Mouse (Mus musculus) gonadal fat pad, adult 2 months (tissue): ENCODE data around the gene Slc22a14. TPM values are rescaled to one million over a fixed set of nuclear protein-coding genes. Genes with fewer than 3 reads are reported as not detected.
"Not testable (repeated sequence)": the region's sequence is repeated elsewhere in the genome, so short reads cannot be mapped to it uniquely, and the experiment has no call there.

ENCODE experiments used
- DNase-seq: peaks from one replicate; pipeline ENCODE4 v3.0.0-alpha.2; 2012; ENCODE audit warnings: low read depth
- polyA plus RNA-seq: library from polyadenylated mRNA; depleted of rRNA; stranded (reverse); fragments of >200 nt; gene quantifications from 2 replicates; pipeline ENCODE4 v1.2.3, GENCODE M21; 2012

Slc22a14 gene
- polyA plus RNA-seq, 1 experiment = 1.9 TPM

- DNase-seq = peak; percentile 94
Observed at GRCm38 (mm10) chr9:119322289-119323259, 42.8 kb downstream of the Slc22a14 start, which contains the start of gene Oxsr1. Oxsr1 (minus strand) TSS chr9:119322427.

- no peak for DNase-seq
Observed at GRCm38 (mm10) chr9:119321392-119322229, 43.7 kb downstream of the Slc22a14 start.

- no peak for DNase-seq
Observed at GRCm38 (mm10) chr9:119320946-119321345, 44.4 kb downstream of the Slc22a14 start.

GRCm38 (mm10) chr9:119320446-119320845 is 44.9 kb downstream of the Slc22a14 start:
- no peak for DNase-seq

- no peak for DNase-seq
Observed at GRCm38 (mm10) chr9:119318891-119319290, 46.5 kb downstream of the Slc22a14 start.

GRCm38 (mm10) chr9:119313096-119313495 is 52.3 kb downstream of the Slc22a14 start:
- no peak for DNase-seq

GRCm38 (mm10) chr9:119309067-119309466 is 56.3 kb downstream of the Slc22a14 start:
- DNase-seq = no peak

GRCm38 (mm10) chr9:119305863-119306262 is 59.5 kb downstream of the Slc22a14 start:
- no peak for DNase-seq

GRCm38 (mm10) chr9:119298563-119298962 is 66.8 kb downstream of the Slc22a14 start:
- DNase-seq = no peak

- DNase-seq = no peak
Observed at GRCm38 (mm10) chr9:119297696-119298095, 67.7 kb downstream of the Slc22a14 start.

GRCm38 (mm10) chr9:119290791-119291190 is 74.6 kb downstream of the Slc22a14 start:
- no peak for DNase-seq

- DNase-seq = no peak
Observed at GRCm38 (mm10) chr9:119280894-119281682, 84.3 kb downstream of the Slc22a14 start.

GRCm38 (mm10) chr9:119278031-119278430 is 87.3 kb downstream of the Slc22a14 start:
- no peak for DNase-seq

- DNase-seq = no peak
Observed at GRCm38 (mm10) chr9:119276321-119276720, 89.0 kb downstream of the Slc22a14 start.

GRCm38 (mm10) chr9:119274814-119275213 is 90.5 kb downstream of the Slc22a14 start:
- not testable (repeated sequence) for DNase-seq

- DNase-seq = no peak
Observed at GRCm38 (mm10) chr9:119271496-119271895, 93.9 kb downstream of the Slc22a14 start.

- no peak for DNase-seq
Observed at GRCm38 (mm10) chr9:119268588-119269145, 96.7 kb downstream of the Slc22a14 start.

GRCm38 (mm10) chr9:119268120-119268519 is 97.2 kb downstream of the Slc22a14 start:
- no peak for DNase-seq

GRCm38 (mm10) chr9:119266121-119266395 is 99.3 kb downstream of the Slc22a14 start:
- not testable (repeated sequence) for DNase-seq

- DNase-seq = not testable (repeated sequence)
Observed at GRCm38 (mm10) chr9:119265373-119266120, 99.8 kb downstream of the Slc22a14 start.

- DNase-seq = no peak
Observed at GRCm38 (mm10) chr9:119263067-119263466, 102.3 kb downstream of the Slc22a14 start.
